Mouse (Mus musculus): ENCODE measurements around the gene Cdc25a. TPM values are rescaled to one million over a fixed set of nuclear protein-coding genes. Genes with fewer than 3 reads are reported as not detected.

The Cdc25a gene
- polyA plus RNA-seq, 1 experiment from 2014 or later: 24.6 TPM

DNA sequence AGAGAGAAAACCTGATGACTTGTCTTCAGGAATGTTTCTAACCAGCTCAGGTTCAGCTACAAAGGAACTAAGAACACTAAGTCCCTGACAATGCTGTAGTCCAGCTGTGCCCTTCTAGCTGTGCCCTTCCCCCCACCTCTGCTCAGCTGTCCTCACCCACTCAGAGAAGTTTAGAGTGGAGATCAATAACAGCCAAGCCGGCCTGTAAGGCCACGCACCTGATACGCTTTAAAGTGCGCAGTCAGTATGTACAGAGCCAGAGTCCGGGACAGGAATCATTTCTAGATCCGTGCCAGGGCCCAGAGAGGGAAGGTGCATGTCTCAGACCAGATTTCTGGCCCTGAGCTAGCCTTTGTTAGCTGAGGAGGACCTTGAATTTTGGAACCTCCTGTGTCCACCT, 19.4 kb upstream of the Cdc25a start:
- Histone ChIP-seq H3K9ac (ENCODE audit: low read depth, low read length) (no peak overlapping the region), H3K4me2 (replicated peaks; ENCODE audit: low read depth, low read length) (no peak overlapping the region), H3K4me1 (replicated peaks; ENCODE audit: control insufficient read depth, insufficient read depth, low read length) (no peaks in the 10 kb centered on the region), H3K27me3 (ENCODE audit: control insufficient read depth, insufficient read depth, low read length) (no peaks in the 10 kb centered on the region), H3K9me3 (ENCODE audit: control insufficient read depth, low read length) (no peaks in the 10 kb centered on the region), H3K27ac (ENCODE audit: low read depth, low read length) (no peak overlapping the region), H3K4me3 (ENCODE audit: low read depth, low read length) (no peak overlapping the region), H3K36me3 (ENCODE audit: control insufficient read depth, insufficient read depth, low read length) (no peaks in the 10 kb centered on the region)
- DNase-seq (ENCODE audit: low spot score) (no peak), ATAC-seq (ENCODE audit: low FRiP score) (no peak)
- WGBS: 86% methylated on average over 6 of the region's 6 CpGs

DNA sequence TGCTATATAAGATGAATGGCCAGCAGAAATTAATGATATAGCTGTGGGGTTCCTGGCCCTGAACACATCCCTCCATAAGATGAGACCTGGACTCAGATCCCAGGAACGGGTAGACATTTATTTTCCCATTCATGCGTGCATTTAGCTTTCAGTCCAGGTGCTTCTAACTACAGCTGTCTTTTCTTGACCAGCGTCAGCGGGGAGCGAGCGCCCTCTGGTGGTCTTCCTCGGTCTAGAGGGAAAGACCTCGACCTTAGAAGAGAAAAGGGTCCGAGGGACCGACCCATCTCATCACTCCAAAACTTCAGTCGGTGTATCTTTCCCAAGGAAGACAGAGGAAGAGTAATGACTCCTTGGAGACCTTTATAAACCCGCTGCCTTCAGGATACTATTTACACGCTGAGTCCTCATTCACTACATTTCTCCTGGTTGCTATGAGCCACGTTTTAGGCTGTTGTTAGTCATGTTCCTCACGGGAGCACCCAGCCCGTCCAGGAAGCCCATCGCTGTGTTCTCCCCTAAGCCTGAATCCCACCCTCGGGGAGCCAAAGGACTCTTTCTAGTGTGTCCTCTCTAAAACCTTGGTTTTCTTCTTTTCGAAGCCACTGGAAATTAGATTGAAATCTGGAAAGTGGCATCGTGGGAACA, 12.9 kb upstream of the Cdc25a start:
- Histone ChIP-seq H3K27ac (ENCODE audit: low read depth, low read length) (no peak overlapping the region), H3K4me3 (ENCODE audit: low read depth, low read length) (no peak overlapping the region), H3K4me2 (replicated peaks; ENCODE audit: low read depth, low read length) (no peak overlapping the region), H3K9ac (ENCODE audit: low read depth, low read length) (no peak overlapping the region), H3K27me3 (ENCODE audit: control insufficient read depth, insufficient read depth, low read length) (no peaks in the 10 kb centered on the region), H3K36me3 (ENCODE audit: control insufficient read depth, insufficient read depth, low read length) (no peaks in the 10 kb centered on the region), H3K4me1 (replicated peaks; ENCODE audit: control insufficient read depth, insufficient read depth, low read length) (no peaks in the 10 kb centered on the region), H3K9me3 (ENCODE audit: control insufficient read depth, low read length) (no peaks in the 10 kb centered on the region)
- 19% methylated on average over 20 of the region's 20 CpGs for WGBS
- DNase-seq (ENCODE audit: low spot score) (peak; percentile 90), ATAC-seq (ENCODE audit: low FRiP score) (0 out of 2 replicates have a peak, but pooled peaks have one; percentile 19)

DNA sequence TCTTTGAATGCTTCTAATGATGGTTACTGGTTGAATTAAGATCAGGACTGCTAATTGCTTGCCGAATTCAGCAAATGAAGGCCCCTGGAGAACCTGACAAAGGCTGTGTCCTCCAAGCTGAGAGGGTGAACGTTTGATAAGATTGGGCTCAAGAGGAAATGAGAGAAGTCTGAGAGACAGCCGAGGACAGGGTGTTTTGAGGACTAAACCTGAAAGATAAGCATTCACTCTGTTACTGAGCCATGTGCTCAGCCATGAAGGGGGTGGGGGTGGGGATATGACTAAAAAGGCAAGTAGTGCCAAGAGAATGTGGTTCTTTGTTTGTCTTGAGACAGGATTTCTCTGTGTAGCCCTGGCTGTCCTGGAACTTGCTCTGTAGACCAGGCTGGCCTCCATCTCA, 12.3 kb upstream of the Cdc25a start:
- no peak overlapping the region for H3K9ac ChIP-seq (ENCODE audit: low read depth, low read length)

DNA sequence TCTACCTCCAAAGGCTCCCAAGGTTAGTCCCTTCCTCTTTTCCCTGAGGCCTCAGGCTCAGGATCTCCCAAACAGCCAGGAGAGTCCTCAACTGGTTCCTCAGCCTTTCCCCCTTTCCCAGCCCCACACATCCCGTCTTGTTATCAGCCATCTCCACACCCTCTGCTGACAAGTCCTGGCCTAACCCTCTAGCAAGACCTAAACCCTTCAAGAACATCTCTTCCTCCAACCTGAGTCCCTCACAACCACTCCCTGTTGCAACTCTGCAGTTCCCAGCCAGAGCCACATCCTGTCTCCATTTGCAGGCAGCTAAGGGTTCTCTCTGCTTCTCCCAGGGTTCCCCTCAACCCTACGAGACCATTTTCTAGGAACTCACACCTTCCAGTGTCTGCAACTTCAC, 9.2 kb upstream of the Cdc25a start:
- H3K9me3 ChIP-seq (ENCODE audit: control insufficient read depth, low read length): no peaks in the 10 kb centered on the region
- H3K9ac ChIP-seq (ENCODE audit: low read depth, low read length): no peak overlapping the region
- DNase-seq (ENCODE audit: low spot score): no peak
- H3K4me3 ChIP-seq (ENCODE audit: low read depth, low read length): no peak overlapping the region
- WGBS: 75% methylated on average over 2 of the region's 2 CpGs
- ATAC-seq (ENCODE audit: low FRiP score): no peak
- no peaks in the 10 kb centered on the region for H3K36me3 ChIP-seq (ENCODE audit: control insufficient read depth, insufficient read depth, low read length)
- H3K4me2 ChIP-seq (replicated peaks; ENCODE audit: low read depth, low read length): no peak overlapping the region
- H3K27me3 ChIP-seq (ENCODE audit: control insufficient read depth, insufficient read depth, low read length): no peaks in the 10 kb centered on the region
- H3K27ac ChIP-seq (ENCODE audit: low read depth, low read length): no peak overlapping the region
- no peaks in the 10 kb centered on the region for H3K4me1 ChIP-seq (replicated peaks; ENCODE audit: control insufficient read depth, insufficient read depth, low read length)

More for the DNA sequence above, 12.3 kb upstream of the Cdc25a start:
- Histone ChIP-seq H3K4me3 (ENCODE audit: low read depth, low read length) (no peak overlapping the region), H3K4me1 (replicated peaks; ENCODE audit: control insufficient read depth, insufficient read depth, low read length) (no peaks in the 10 kb centered on the region), H3K36me3 (ENCODE audit: control insufficient read depth, insufficient read depth, low read length) (no peaks in the 10 kb centered on the region), H3K4me2 (replicated peaks; ENCODE audit: low read depth, low read length) (no peak overlapping the region), H3K27ac (ENCODE audit: low read depth, low read length) (no peak overlapping the region), H3K27me3 (ENCODE audit: control insufficient read depth, insufficient read depth, low read length) (no peaks in the 10 kb centered on the region), H3K9me3 (ENCODE audit: control insufficient read depth, low read length) (no peaks in the 10 kb centered on the region)
- DNase-seq (ENCODE audit: low spot score): no peak
- WGBS: 68% methylated on average over 3 of the region's 3 CpGs
- ATAC-seq (ENCODE audit: low FRiP score): no peak

DNA sequence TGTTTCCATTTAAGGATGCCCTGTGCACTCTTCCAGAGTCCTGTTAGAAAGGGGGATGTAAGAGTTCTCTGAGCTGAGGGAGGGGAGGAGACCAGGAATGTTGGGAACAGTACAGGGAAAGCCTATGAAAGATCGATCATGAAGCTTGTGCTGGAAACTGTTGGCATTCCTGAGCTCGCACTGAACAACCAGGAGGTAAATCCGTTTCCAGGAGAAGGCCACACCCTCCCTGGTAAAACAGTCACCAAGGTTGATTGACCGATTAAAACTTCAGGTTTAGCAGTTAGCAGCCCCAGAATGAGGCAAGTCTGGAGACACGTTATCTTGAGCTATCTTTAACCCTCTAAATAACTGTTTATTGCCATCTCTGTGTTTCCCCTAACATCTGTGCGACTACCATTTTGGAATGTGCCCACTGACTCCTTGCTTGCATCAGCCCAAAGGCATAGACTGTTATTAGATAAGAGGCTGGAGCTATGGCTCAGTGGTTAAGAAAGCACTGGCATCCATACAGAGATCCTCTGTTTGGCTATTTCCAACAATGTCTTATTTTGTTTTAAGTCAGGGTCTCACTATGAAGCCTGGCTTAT, 4.3 kb upstream of the Cdc25a start:
- DNase-seq (ENCODE audit: low spot score) (no peak), ATAC-seq (ENCODE audit: low FRiP score) (no peak)
- no peak overlapping the region for H3K4me3 ChIP-seq (ENCODE audit: low read depth, low read length)
- no peaks in the 10 kb centered on the region for H3K36me3 ChIP-seq (ENCODE audit: control insufficient read depth, insufficient read depth, low read length)
- no peak overlapping the region for H3K4me2 ChIP-seq (replicated peaks; ENCODE audit: low read depth, low read length)
- H3K9ac ChIP-seq (ENCODE audit: low read depth, low read length): no peak overlapping the region
- no peaks in the 10 kb centered on the region for H3K4me1 ChIP-seq (replicated peaks; ENCODE audit: control insufficient read depth, insufficient read depth, low read length)
- H3K27ac ChIP-seq (ENCODE audit: low read depth, low read length): no peak overlapping the region
- WGBS: 47% methylated on average over 6 of the region's 6 CpGs
- H3K27me3 ChIP-seq (ENCODE audit: control insufficient read depth, insufficient read depth, low read length): no peaks in the 10 kb centered on the region
- H3K9me3 ChIP-seq (ENCODE audit: control insufficient read depth, low read length): no peaks in the 10 kb centered on the region

DNA sequence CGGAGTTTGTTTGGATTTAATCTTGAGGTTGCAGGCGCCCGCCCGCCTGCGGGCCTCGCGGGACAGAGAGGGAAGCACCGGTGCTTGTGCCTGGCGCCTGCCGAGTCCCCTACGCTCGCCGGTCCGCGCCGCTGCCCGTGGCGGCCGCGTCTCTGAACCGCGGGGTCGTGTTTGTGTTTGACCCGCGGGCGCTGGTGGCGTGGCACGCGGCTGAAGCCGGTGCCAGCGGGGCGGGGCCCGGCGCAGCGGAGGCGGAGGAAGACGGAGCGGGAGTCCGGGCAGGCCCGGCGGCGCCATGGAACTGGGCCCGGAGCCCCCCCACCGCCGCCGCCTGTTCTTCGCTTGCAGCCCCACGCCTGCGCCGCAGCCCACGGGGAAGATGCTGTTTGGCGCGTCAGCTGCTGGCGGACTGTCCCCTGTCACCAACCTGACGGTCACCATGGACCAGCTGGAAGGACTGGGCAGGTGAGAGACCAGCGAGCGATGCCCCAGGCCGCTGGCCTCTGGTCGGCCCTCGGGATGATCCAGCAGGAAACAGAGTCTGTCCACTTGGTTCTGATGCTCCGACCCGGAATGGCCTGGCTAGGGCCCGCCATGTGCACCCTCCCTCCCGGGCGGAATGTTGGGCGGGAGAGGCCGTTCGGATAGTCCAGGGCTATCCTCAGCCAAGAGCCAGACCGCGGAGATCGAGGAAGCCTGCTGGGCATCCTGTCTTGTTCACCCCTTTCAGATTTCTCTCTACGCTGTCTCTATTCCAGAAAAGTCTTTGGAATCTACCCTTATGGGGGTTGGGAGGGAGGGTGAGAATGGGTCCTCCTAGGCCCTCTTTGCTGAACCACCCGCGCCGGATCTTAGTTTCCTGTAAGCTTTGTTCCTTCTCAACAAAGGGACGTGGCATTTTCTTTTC, 569 bp downstream of the Cdc25a start:
- Histone ChIP-seq H3K4me3 (ENCODE audit: low read depth, low read length) (peak overlapping the region; percentile 98), H3K4me2 (replicated peaks; ENCODE audit: low read depth, low read length) (peak overlapping the region; percentile 77), H3K36me3 (ENCODE audit: control insufficient read depth, insufficient read depth, low read length) (0 out of 2 replicates have a peak, but pooled peaks cover 7% of the 10 kb centered on the region), H3K9me3 (ENCODE audit: control insufficient read depth, low read length) (no peaks in the 10 kb centered on the region), H3K9ac (ENCODE audit: low read depth, low read length) (peak overlapping the region; percentile 93), H3K27me3 (ENCODE audit: control insufficient read depth, insufficient read depth, low read length) (no peaks in the 10 kb centered on the region), H3K27ac (ENCODE audit: low read depth, low read length) (peak overlapping the region; percentile 56), H3K4me1 (replicated peaks; ENCODE audit: control insufficient read depth, insufficient read depth, low read length) (0 out of 2 replicates have a peak, but pooled peaks cover 2% of the 10 kb centered on the region)
- peak; percentile 73 for ATAC-seq (ENCODE audit: low FRiP score)
- peak; percentile 64 for DNase-seq (ENCODE audit: low spot score)
- WGBS: 0% methylated on average over 66 of the region's 76 CpGs

DNA sequence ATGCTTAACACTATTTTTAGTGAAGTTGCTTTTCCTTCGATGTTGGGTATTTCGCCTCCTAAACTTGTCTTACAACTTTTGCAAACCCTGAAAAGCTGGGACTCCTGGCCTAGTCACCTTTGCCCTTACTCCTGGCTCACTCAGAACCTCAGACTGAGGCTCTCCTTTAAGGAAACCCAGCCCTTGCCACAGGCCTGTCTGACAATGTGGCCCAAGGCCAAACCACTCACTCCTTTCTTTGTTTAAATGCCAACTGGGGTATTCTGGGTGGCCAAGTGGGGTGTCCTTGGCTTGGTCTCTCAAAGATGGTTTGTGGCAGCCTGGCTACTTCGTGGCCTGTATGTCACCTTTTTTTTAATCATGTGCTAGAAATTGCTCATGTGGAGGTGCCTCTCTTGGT, 1.4 kb downstream of the Cdc25a start:
- peak overlapping the region; percentile 98 for H3K4me3 ChIP-seq (ENCODE audit: low read depth, low read length)
- no peaks in the 10 kb centered on the region for H3K9me3 ChIP-seq (ENCODE audit: control insufficient read depth, low read length)
- DNase-seq (ENCODE audit: low spot score) (peak; percentile 25), ATAC-seq (ENCODE audit: low FRiP score) (no peak)
- 11% methylated on average over 3 of the region's 3 CpGs for WGBS
- peak overlapping the region; percentile 93 for H3K9ac ChIP-seq (ENCODE audit: low read depth, low read length)
- H3K27me3 ChIP-seq (ENCODE audit: control insufficient read depth, insufficient read depth, low read length): no peaks in the 10 kb centered on the region
- 0 out of 2 replicates have a peak, but pooled peaks cover 7% of the 10 kb centered on the region for H3K36me3 ChIP-seq (ENCODE audit: control insufficient read depth, insufficient read depth, low read length)
- H3K4me1 ChIP-seq (replicated peaks; ENCODE audit: control insufficient read depth, insufficient read depth, low read length): 0 out of 2 replicates have a peak, but pooled peaks cover 2% of the 10 kb centered on the region
- peak overlapping the region; percentile 77 for H3K4me2 ChIP-seq (replicated peaks; ENCODE audit: low read depth, low read length)
- H3K27ac ChIP-seq (ENCODE audit: low read depth, low read length): no peak overlapping the region

DNA sequence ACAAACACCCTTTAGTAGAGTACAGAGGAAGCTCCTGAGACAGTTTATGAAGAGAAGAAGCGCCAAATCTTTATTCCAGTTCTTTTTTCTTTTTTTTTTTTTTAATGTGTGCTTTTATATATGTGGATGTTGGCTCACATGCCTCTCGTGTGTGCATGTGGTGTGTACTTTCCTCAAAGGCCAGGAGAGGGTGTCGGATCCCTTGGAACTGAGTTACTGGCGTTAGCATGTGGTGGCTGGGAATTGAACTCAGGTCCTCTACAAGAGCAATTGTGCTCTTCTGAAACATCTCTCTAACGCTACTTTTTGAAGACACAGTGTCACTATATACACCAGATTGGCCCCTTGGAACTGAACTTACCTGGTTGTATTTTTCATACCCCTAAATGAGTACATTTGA, 2.3 kb downstream of the Cdc25a start:
- H3K36me3 ChIP-seq (ENCODE audit: control insufficient read depth, insufficient read depth, low read length): 0 out of 2 replicates have a peak, but pooled peaks cover 7% of the 10 kb centered on the region
- H3K9ac ChIP-seq (ENCODE audit: low read depth, low read length): no peak overlapping the region
- peak overlapping the region; percentile 77 for H3K4me2 ChIP-seq (replicated peaks; ENCODE audit: low read depth, low read length)
- DNase-seq (ENCODE audit: low spot score): no peak
- ATAC-seq (ENCODE audit: low FRiP score): no peak
- H3K9me3 ChIP-seq (ENCODE audit: control insufficient read depth, low read length): no peaks in the 10 kb centered on the region
- no peaks in the 10 kb centered on the region for H3K27me3 ChIP-seq (ENCODE audit: control insufficient read depth, insufficient read depth, low read length)
- H3K4me1 ChIP-seq (replicated peaks; ENCODE audit: control insufficient read depth, insufficient read depth, low read length): 0 out of 2 replicates have a peak, but pooled peaks cover 2% of the 10 kb centered on the region
- 82% methylated on average over 5 of the region's 5 CpGs for WGBS
- H3K27ac ChIP-seq (ENCODE audit: low read depth, low read length): no peak overlapping the region
- peak overlapping the region; percentile 98; the same call in 1 of the 2 replicates for H3K4me3 ChIP-seq (ENCODE audit: low read depth, low read length)
